Mouse (Mus musculus): ENCODE data around the gene Tmem191c. TPM values are rescaled to one million over a fixed set of nuclear protein-coding genes. Genes with fewer than 3 reads are reported as not detected.
"Not testable (repeated sequence)": the region's sequence is repeated elsewhere in the genome, so short reads cannot be mapped to it uniquely, and the experiment has no call there.

Tmem191c gene
- polyA plus RNA-seq (2014; fragmentation: Nextera tagmentation; extraction: Ambion mirVana), result 25.3 and 38.0 TPM in 2 replicates

- Histone ChIP-seq H3K9me3 (ENCODE audit: control insufficient read depth, low read length) (peaks cover 4% of the 10 kb centered on the region; the same call in 1 of the 2 replicates), H3K9ac (replicated peaks; ENCODE audit: low read length) (peak within 1 kb of the TSS; percentile 57), H3K27me3 (ENCODE audit: control insufficient read depth, insufficient read depth, low read length) (peaks cover 29% of the 10 kb centered on the region), H3K27ac (replicated peaks; ENCODE audit: low read depth, low read length) (peak within 1 kb of the TSS; percentile 81), H3K4me3 (replicated peaks; ENCODE audit: low read depth, low read length) (peak within 1 kb of the TSS; percentile 46), H3K36me3 (ENCODE audit: control insufficient read depth, insufficient read depth, low read length) (peaks cover 20% of the 10 kb centered on the region), H3K4me2 (ENCODE audit: low read length) (peak within 1 kb of the TSS; percentile 90), H3K4me1 (ENCODE audit: control insufficient read depth, insufficient read depth, low read length) (peaks cover 8% of the 10 kb centered on the region)
- 62% methylated on average over 7 of the region's 7 CpGs for WGBS
- ATAC-seq (ENCODE audit: low FRiP score, low TSS enrichment), result no peak
- no peak for DNase-seq
These were observed at the start of gene Tmem191c for GRCm38 (mm10) chr16:17275721-17276120. Tmem191c (plus strand) TSS chr16:17276077.

- ATAC-seq (ENCODE audit: low FRiP score, low TSS enrichment) (no peak), DNase-seq (no peak)
- no peaks in the 10 kb centered on the region for H3K4me1 ChIP-seq (ENCODE audit: control insufficient read depth, insufficient read depth, low read length)
- no peak overlapping the region for H3K4me2 ChIP-seq (ENCODE audit: low read length)
- H3K9me3 ChIP-seq (ENCODE audit: control insufficient read depth, low read length), result peaks cover 4% of the 10 kb centered on the region; the same call in 1 of the 2 replicates
- no peak overlapping the region for H3K4me3 ChIP-seq (replicated peaks; ENCODE audit: low read depth, low read length)
- H3K36me3 ChIP-seq (ENCODE audit: control insufficient read depth, insufficient read depth, low read length), result no peaks in the 10 kb centered on the region
- H3K27me3 ChIP-seq (ENCODE audit: control insufficient read depth, insufficient read depth, low read length), result no peaks in the 10 kb centered on the region
- no peak overlapping the region for H3K27ac ChIP-seq (replicated peaks; ENCODE audit: low read depth, low read length)
- no peak overlapping the region for H3K9ac ChIP-seq (replicated peaks; ENCODE audit: low read length)
These were observed 49.4 kb upstream of the Tmem191c start for GRCm38 (mm10) chr16:17226496-17226895.

- H3K36me3 ChIP-seq (ENCODE audit: control insufficient read depth, insufficient read depth, low read length); H3K9me3 ChIP-seq (ENCODE audit: control insufficient read depth, low read length); DNase-seq; H3K27me3 ChIP-seq (ENCODE audit: control insufficient read depth, insufficient read depth, low read length); ATAC-seq (ENCODE audit: low FRiP score, low TSS enrichment); H3K9ac ChIP-seq (replicated peaks; ENCODE audit: low read length); H3K4me3 ChIP-seq (replicated peaks; ENCODE audit: low read depth, low read length); H3K27ac ChIP-seq (replicated peaks; ENCODE audit: low read depth, low read length); H3K4me2 ChIP-seq (ENCODE audit: low read length): not testable (repeated sequence)
- H3K4me1 ChIP-seq (ENCODE audit: control insufficient read depth, insufficient read depth, low read length), result peaks cover 24% of the 10 kb centered on the region
- WGBS, result 96% methylated on average over 2 of the region's 2 CpGs
These were observed 44.4 kb upstream of the Tmem191c start for GRCm38 (mm10) chr16:17231523-17231922.

GRCm38 (mm10) chr16:17232794-17233701 is 42.8 kb upstream of the Tmem191c start, which contains the start of gene Hic2:
Hic2 (plus strand) TSS chr16:17233572.
- Histone ChIP-seq H3K27ac (replicated peaks; ENCODE audit: low read depth, low read length) (peak within 1 kb of the TSS; percentile 97), H3K36me3 (ENCODE audit: control insufficient read depth, insufficient read depth, low read length) (no peaks in the 10 kb centered on the region), H3K4me1 (ENCODE audit: control insufficient read depth, insufficient read depth, low read length) (peaks cover 24% of the 10 kb centered on the region), H3K4me2 (ENCODE audit: low read length) (peak within 1 kb of the TSS; percentile 70), H3K9me3 (ENCODE audit: control insufficient read depth, low read length) (peaks cover 4% of the 10 kb centered on the region; the same call in 1 of the 2 replicates), H3K9ac (replicated peaks; ENCODE audit: low read length) (peak within 1 kb of the TSS; percentile 95), H3K4me3 (replicated peaks; ENCODE audit: low read depth, low read length) (peak within 1 kb of the TSS; percentile 89), H3K27me3 (ENCODE audit: control insufficient read depth, insufficient read depth, low read length) (no peaks in the 10 kb centered on the region)
- DNase-seq (peak; percentile 97), ATAC-seq (ENCODE audit: low FRiP score, low TSS enrichment) (peak; percentile 97)
- WGBS, result under 1% methylated on average over 56 of the region's 59 CpGs

- H3K4me2 ChIP-seq (ENCODE audit: low read length), result peak overlapping the region; percentile 70
- H3K27me3 ChIP-seq (ENCODE audit: control insufficient read depth, insufficient read depth, low read length), result no peaks in the 10 kb centered on the region
- no peaks in the 10 kb centered on the region for H3K36me3 ChIP-seq (ENCODE audit: control insufficient read depth, insufficient read depth, low read length)
- under 1% methylated on average over 59 of the region's 62 CpGs for WGBS
- ATAC-seq (ENCODE audit: low FRiP score, low TSS enrichment) (peak; percentile 79), DNase-seq (peak; percentile 85)
- H3K27ac ChIP-seq (replicated peaks; ENCODE audit: low read depth, low read length), result peak overlapping the region; percentile 97
- peak overlapping the region; percentile 89 for H3K4me3 ChIP-seq (replicated peaks; ENCODE audit: low read depth, low read length)
- H3K9ac ChIP-seq (replicated peaks; ENCODE audit: low read length), result peak overlapping the region; percentile 95
- peaks cover 4% of the 10 kb centered on the region; the same call in 1 of the 2 replicates for H3K9me3 ChIP-seq (ENCODE audit: control insufficient read depth, low read length)
- H3K4me1 ChIP-seq (ENCODE audit: control insufficient read depth, insufficient read depth, low read length), result peaks cover 24% of the 10 kb centered on the region
These were observed 42.0 kb upstream of the Tmem191c start for GRCm38 (mm10) chr16:17233702-17234498.

- Histone ChIP-seq H3K4me3 (replicated peaks; ENCODE audit: low read depth, low read length) (peak overlapping the region; percentile 89), H3K9ac (replicated peaks; ENCODE audit: low read length) (peak overlapping the region; percentile 95), H3K27ac (replicated peaks; ENCODE audit: low read depth, low read length) (peak overlapping the region; percentile 97), H3K9me3 (ENCODE audit: control insufficient read depth, low read length) (peaks cover 4% of the 10 kb centered on the region; the same call in 1 of the 2 replicates), H3K4me2 (ENCODE audit: low read length) (peak overlapping the region; percentile 70), H3K4me1 (ENCODE audit: control insufficient read depth, insufficient read depth, low read length) (peaks cover 27% of the 10 kb centered on the region), H3K36me3 (ENCODE audit: control insufficient read depth, insufficient read depth, low read length) (no peaks in the 10 kb centered on the region), H3K27me3 (ENCODE audit: control insufficient read depth, insufficient read depth, low read length) (no peaks in the 10 kb centered on the region)
- DNase-seq (peak; percentile 69), ATAC-seq (ENCODE audit: low FRiP score, low TSS enrichment) (no peak)
- 2% methylated on average over 12 of the region's 12 CpGs for WGBS
These were observed 41.4 kb upstream of the Tmem191c start for GRCm38 (mm10) chr16:17234499-17234895.

GRCm38 (mm10) chr16:17234916-17235665 is 40.8 kb upstream of the Tmem191c start:
- H3K4me1 ChIP-seq (ENCODE audit: control insufficient read depth, insufficient read depth, low read length), result peaks cover 33% of the 10 kb centered on the region
- H3K27me3 ChIP-seq (ENCODE audit: control insufficient read depth, insufficient read depth, low read length), result no peaks in the 10 kb centered on the region

GRCm38 (mm10) chr16:17237634-17238033 is 38.2 kb upstream of the Tmem191c start:
- H3K27me3 ChIP-seq (ENCODE audit: control insufficient read depth, insufficient read depth, low read length), result no peaks in the 10 kb centered on the region
- H3K4me3 ChIP-seq (replicated peaks; ENCODE audit: low read depth, low read length), result no peak overlapping the region
- ATAC-seq (ENCODE audit: low FRiP score, low TSS enrichment) (no peak), DNase-seq (no peak)
- no peaks in the 10 kb centered on the region for H3K36me3 ChIP-seq (ENCODE audit: control insufficient read depth, insufficient read depth, low read length)
- no peaks in the 10 kb centered on the region for H3K9me3 ChIP-seq (ENCODE audit: control insufficient read depth, low read length)
- peaks cover 33% of the 10 kb centered on the region for H3K4me1 ChIP-seq (ENCODE audit: control insufficient read depth, insufficient read depth, low read length)
- no peak overlapping the region for H3K4me2 ChIP-seq (ENCODE audit: low read length)
- no peak overlapping the region for H3K27ac ChIP-seq (replicated peaks; ENCODE audit: low read depth, low read length)
- H3K9ac ChIP-seq (replicated peaks; ENCODE audit: low read length), result no peak overlapping the region
- 91% methylated on average over 3 of the region's 3 CpGs for WGBS

More at GRCm38 (mm10) chr16:17234916-17235665, 40.8 kb upstream of the Tmem191c start:
- Histone ChIP-seq H3K27ac (replicated peaks; ENCODE audit: low read depth, low read length) (no peak overlapping the region), H3K4me3 (replicated peaks; ENCODE audit: low read depth, low read length) (peak overlapping the region; percentile 89), H3K9ac (replicated peaks; ENCODE audit: low read length) (peak overlapping the region; percentile 95), H3K9me3 (ENCODE audit: control insufficient read depth, low read length) (no peaks in the 10 kb centered on the region), H3K36me3 (ENCODE audit: control insufficient read depth, insufficient read depth, low read length) (no peaks in the 10 kb centered on the region), H3K4me2 (ENCODE audit: low read length) (peak overlapping the region; percentile 70)
- 62% methylated on average over 9 of the region's 9 CpGs for WGBS
- no peak for ATAC-seq (ENCODE audit: low FRiP score, low TSS enrichment)
- DNase-seq, result no peak
